Mouse (Mus musculus) heart, embryonic 13.5 days (tissue): Measurements from ENCODE around the gene Mlycd. TPM values are rescaled to one million over a fixed set of nuclear protein-coding genes. Genes with fewer than 3 reads are reported as not detected.

Source experiments
- ATAC-seq: fragments of 200-750 bp; cut with Nextera tagmentation; 2 replicates; pipeline ENCODE4 v1.8.0; 2017; ENCODE audit warnings: moderate TSS enrichment; ENCODE audit not compliant: insufficient number of reproducible peaks, low FRiP score, low TSS enrichment; ENCODE audit errors: extremely low read depth
- H3K27ac ChIP-seq: fragments of 300-500 bp; sonication (generic); replicated peaks from 2 replicates; pipeline ENCODE4 v1.5.1; 2015; ENCODE audit warnings: moderate library complexity, mild to moderate bottlenecking, inconsistent platforms
- H3K27me3 ChIP-seq: fragments of 300-500 bp; sonication (generic); replicated peaks from 2 replicates; pipeline ENCODE4 v1.6.1; 2015; ENCODE audit warnings: mild to moderate bottlenecking, inconsistent platforms
- H3K36me3 ChIP-seq: fragments of 300-500 bp; sonication (generic); 2 replicates; pipeline ENCODE4 v1.6.1; 2015; ENCODE audit warnings: mild to moderate bottlenecking, inconsistent platforms
- H3K4me1 ChIP-seq: fragments of 300-500 bp; sonication (generic); 2 replicates; pipeline ENCODE4 v1.6.1; 2015; ENCODE audit warnings: inconsistent platforms
- H3K4me2 ChIP-seq: fragments of 300-500 bp; sonication (generic); 2 replicates; pipeline ENCODE4 v1.6.1; 2015; ENCODE audit warnings: inconsistent platforms, mild to moderate bottlenecking, moderate library complexity
- H3K4me3 ChIP-seq: fragments of 300-500 bp; sonication (generic); 2 replicates; pipeline ENCODE4 v1.5.1; 2015; ENCODE audit warnings: moderate library complexity, mild to moderate bottlenecking, inconsistent platforms
- H3K9ac ChIP-seq: fragments of 300-500 bp; sonication (generic); 2 replicates; pipeline ENCODE4 v1.6.1; 2015; ENCODE audit warnings: inconsistent platforms, mild to moderate bottlenecking, moderate library complexity
- H3K9me3 ChIP-seq: fragments of 300-500 bp; sonication (generic); 2 replicates; pipeline ENCODE4 v1.6.1; 2016; ENCODE audit warnings: inconsistent platforms
- WGBS: fragments of 180-500 bp; shearing (Covaris S2); methylation state at CpG from one replicate; pipeline ENCODE4 v1.1.7; 2015; ENCODE audit warnings: mixed read lengths; 5-methylcytosine and 5-hydroxymethylcytosine counted together
- polyA plus RNA-seq: library from polyadenylated mRNA; unstranded; fragments of >200 nt; fragmentation: Nextera tagmentation; extraction: Ambion mirVana; gene quantifications from 2 replicates; pipeline ENCODE4 v1.2.1, GENCODE M21; 2015

The Mlycd gene
- polyA plus RNA-seq, 1 experiment from 2014 or later: 17.0 TPM

DNA sequence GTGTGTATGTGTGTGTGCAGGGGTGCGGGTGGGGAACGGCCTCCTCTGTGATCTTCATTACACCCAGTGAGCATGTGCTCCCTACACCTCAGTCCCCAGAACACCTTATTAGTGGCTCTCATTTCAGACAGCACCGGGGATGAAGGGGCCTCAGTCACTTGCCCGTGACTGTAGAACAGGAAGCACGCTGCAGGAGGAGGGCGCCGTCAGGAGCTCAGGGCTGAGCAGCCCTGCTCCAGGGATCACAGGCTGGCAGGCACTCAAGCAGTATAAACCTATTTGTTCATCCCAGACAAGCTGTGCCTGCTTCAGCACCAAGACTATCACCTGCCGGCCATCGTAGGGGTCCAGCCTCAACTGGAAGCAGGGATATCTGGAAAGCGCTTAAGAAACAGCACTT lies 9.2 kb downstream of the Mlycd start:
- no peak overlapping the region for H3K4me2 ChIP-seq
- no peak overlapping the region for H3K9ac ChIP-seq
- peaks cover 70% of the 10 kb centered on the region for H3K36me3 ChIP-seq
- no peaks in the 10 kb centered on the region for H3K9me3 ChIP-seq
- no peaks in the 10 kb centered on the region for H3K27me3 ChIP-seq
- no peak overlapping the region for H3K4me3 ChIP-seq
- H3K27ac ChIP-seq: no peak overlapping the region
- WGBS: 75% methylated on average over 10 of the region's 10 CpGs
- no peak for ATAC-seq
- H3K4me1 ChIP-seq: peaks cover 10% of the 10 kb centered on the region

DNA sequence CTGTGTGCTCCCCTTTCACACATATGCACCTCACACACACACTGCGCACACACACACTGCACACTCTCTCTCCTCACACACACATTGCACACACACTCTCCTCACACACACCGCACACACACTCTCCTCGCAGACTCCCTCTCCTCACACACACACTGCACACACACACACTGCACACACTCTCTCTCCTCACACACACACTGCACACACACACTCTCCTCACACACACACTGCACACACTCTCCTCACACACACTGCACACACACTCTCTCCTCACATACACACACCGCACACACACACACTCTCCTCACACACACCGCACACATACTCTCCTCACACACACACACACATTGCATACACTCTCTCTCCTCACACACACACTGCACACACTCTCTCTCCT lies 10.0 kb downstream of the Mlycd start:
- ATAC-seq: no peak
- Histone ChIP-seq H3K27me3 (no peaks in the 10 kb centered on the region), H3K9me3 (no peaks in the 10 kb centered on the region), H3K27ac (no peak overlapping the region), H3K9ac (no peak overlapping the region), H3K36me3 (peaks cover 78% of the 10 kb centered on the region), H3K4me2 (no peak overlapping the region), H3K4me1 (peaks cover 3% of the 10 kb centered on the region; the same call in 1 of the 2 replicates), H3K4me3 (no peak overlapping the region)
- WGBS: 95% methylated on average over 5 of the region's 5 CpGs

DNA sequence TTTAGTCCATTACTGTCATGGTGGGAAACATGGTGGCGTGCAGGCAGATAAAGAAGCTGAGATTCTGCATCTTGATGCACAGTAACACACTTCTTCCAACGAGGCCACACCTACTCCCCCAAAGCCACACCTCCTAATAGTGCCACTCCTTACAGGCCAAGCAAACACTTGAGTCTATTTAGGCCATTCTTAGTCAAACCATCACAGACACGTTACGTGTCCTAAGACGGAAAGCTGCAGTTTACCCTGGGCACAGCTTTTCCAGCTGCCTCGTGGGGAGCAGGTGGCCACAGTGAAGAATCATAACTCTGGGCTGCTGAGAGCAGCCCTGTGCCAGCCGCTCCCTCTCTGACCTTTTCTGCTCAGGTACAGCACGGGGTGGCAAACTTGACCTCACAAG lies 13.6 kb downstream of the Mlycd start:
- Histone ChIP-seq H3K27ac (no peak overlapping the region), H3K27me3 (peaks cover under 1% of the 10 kb centered on the region; the same call in 1 of the 2 replicates), H3K4me2 (no peak overlapping the region), H3K9ac (no peak overlapping the region), H3K36me3 (peaks cover 78% of the 10 kb centered on the region), H3K4me1 (peaks cover 4% of the 10 kb centered on the region), H3K9me3 (no peaks in the 10 kb centered on the region), H3K4me3 (no peak overlapping the region)
- ATAC-seq: no peak
- 84% methylated on average over 8 of the region's 8 CpGs for WGBS

DNA sequence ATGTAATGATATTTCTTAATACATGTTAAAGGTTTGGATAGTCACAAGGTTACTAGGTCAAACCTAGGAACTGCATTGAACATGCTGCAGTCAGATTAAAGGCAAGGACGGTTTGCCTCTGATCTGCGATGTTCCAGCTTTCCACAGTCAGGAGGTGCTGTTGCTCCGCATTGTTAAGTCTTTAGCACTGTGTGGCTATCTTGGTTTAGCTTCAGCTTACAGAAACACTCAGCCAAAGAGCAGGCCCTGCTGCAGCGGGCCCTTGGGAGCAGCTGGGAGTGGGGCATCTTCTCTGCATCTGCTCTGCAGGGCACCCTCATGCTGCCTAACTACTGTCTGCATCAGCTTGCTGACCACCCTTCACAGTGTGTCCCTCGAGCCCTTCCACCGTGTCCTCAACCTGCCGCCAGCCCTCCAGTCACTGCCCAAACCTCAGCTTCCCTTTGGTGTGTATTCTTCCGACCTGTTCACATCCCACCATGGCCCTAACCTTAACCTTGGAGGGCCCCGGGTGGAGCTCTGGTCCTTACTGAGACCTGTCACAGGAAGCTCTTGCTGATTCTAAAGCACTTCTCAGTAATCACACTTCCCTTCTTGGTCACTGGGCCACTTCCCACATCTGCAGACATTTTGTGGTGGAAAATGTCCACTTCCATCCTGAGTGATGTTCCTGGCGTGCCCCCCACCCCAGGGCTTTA lies 17.5 kb downstream of the Mlycd start:
- no peak overlapping the region for H3K4me2 ChIP-seq
- H3K27ac ChIP-seq: no peak overlapping the region
- H3K9ac ChIP-seq: no peak overlapping the region
- 48% methylated on average over 10 of the region's 10 CpGs for WGBS
- ATAC-seq: no peak
- H3K36me3 ChIP-seq: peaks cover 45% of the 10 kb centered on the region
- H3K9me3 ChIP-seq: no peaks in the 10 kb centered on the region
- H3K4me3 ChIP-seq: no peak overlapping the region
- peaks cover 4% of the 10 kb centered on the region for H3K4me1 ChIP-seq
- peaks cover 35% of the 10 kb centered on the region for H3K27me3 ChIP-seq

DNA sequence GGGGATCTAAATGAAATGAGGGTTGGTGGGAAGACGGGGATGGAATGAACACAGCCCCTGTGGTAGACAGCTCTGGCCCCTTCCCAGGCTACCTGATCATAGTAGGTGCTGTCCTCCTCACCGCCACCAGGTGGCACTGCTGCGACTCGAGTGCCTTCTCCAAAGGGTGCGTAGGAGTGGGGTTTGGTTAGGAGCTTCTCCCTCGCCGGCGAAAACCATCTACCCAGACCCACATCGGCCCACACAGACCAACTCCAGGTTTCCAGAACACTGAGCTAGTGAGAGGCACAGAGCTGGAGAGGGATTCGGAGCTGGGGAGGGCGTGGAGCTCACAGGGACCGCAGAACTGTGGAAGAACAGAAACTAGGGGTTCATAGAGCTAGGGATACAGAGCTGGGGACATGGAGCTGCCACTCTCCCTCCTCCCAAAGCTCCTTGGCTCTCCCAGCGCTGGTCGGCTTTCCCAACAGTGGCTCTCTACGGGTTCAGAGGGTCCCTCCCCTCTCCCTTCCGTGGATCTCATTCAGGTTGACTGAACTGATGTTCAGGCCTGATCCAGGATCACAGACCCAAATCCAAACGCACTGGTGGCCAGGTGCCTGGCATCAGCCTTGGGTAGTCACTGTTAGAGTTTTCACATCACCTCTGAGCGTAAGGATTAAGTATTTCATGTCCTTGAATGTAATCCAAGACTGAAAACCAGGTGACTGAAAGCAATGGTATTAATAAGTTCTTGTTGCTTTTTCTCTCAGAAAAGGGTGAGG lies 18.2 kb downstream of the Mlycd start:
- Histone ChIP-seq H3K27me3 (peaks cover 38% of the 10 kb centered on the region), H3K27ac (no peak overlapping the region), H3K4me2 (peak overlapping the region; percentile 72), H3K4me1 (peaks cover 4% of the 10 kb centered on the region), H3K9me3 (no peaks in the 10 kb centered on the region), H3K4me3 (peak overlapping the region; percentile 38), H3K9ac (peak overlapping the region; percentile 79), H3K36me3 (peaks cover 38% of the 10 kb centered on the region)
- no peak for ATAC-seq
- WGBS: 12% methylated on average over 18 of the region's 18 CpGs

DNA sequence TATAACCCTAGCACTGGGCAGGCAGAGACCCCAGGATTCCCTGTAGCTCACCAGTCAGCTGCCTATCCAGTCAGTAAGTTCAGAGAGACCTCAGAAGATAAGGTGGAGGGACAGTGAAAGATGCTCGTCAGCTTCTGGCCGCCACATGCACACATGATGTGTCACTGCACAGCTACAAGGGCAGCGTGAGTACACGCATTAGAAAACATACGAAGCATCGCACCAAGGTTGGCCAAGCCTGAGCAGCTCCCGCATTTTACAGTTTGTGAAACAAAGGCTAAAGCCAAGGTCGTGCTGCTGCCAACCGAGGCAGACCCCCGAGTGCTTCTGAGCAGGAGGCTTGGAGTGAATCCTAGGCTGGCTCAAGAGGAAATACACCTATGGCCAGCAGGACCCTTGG lies 18.9 kb downstream of the Mlycd start:
- Histone ChIP-seq H3K4me1 (peaks cover 4% of the 10 kb centered on the region), H3K4me2 (no peak overlapping the region), H3K9me3 (no peaks in the 10 kb centered on the region), H3K36me3 (peaks cover 31% of the 10 kb centered on the region), H3K9ac (0 out of 2 replicates have a peak overlapping the region, but pooled peaks have one; percentile 15), H3K27ac (no peak overlapping the region), H3K4me3 (no peak overlapping the region), H3K27me3 (peaks cover 39% of the 10 kb centered on the region)
- no peak for ATAC-seq
- 75% methylated on average over 10 of the region's 10 CpGs for WGBS

DNA sequence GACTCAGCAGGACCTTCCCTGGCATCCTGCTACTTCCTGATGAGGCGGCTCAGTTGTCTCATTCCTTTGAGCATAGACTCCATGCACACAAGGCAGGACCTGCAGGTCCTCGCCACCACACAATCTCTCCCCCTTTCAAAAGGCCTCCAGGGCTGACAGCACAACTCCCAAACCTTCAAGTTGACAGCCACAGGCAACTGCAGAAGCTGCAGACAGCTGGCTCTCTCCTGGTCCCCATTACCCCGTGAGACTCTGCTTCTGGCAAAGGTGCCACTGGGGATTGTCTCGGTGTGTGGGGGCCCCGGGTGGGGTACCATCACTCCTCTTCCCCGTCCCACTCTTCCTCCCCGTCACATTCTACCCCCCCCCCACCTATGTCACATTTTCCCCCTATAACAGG lies 25.6 kb downstream of the Mlycd start:
- Histone ChIP-seq H3K27me3 (peaks cover 27% of the 10 kb centered on the region), H3K27ac (no peak overlapping the region), H3K36me3 (no peaks in the 10 kb centered on the region), H3K4me3 (no peak overlapping the region), H3K4me2 (no peak overlapping the region), H3K4me1 (peaks cover 33% of the 10 kb centered on the region), H3K9me3 (no peaks in the 10 kb centered on the region), H3K9ac (no peak overlapping the region)
- WGBS: 51% methylated on average over 7 of the region's 7 CpGs
- ATAC-seq: no peak

DNA sequence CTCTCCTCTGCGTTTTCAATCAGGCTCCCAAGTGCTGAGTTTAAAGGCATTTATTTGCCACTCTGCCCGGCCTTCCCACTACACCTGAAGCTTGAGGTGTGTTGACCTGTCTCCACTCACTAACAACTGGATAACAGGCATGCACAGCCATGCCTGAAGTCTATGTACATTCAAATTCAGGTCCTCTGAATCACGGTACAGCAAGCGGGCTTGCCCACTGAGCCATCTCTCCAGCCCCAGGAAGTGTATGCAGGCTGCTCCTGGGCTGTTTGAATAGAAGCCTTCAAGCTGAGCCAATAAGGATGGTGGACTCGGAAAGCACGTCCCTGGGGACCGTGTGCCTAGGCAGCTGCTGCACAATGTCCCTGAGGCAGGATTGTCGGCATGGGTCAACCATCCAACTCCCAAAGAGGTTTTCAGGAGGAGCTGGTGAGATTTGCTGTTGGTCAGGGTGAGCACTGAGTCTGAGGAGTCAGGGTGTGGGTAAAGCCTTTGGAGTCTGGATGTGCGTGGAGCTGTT lies 27.0 kb downstream of the Mlycd start:
- ATAC-seq: no peak

DNA sequence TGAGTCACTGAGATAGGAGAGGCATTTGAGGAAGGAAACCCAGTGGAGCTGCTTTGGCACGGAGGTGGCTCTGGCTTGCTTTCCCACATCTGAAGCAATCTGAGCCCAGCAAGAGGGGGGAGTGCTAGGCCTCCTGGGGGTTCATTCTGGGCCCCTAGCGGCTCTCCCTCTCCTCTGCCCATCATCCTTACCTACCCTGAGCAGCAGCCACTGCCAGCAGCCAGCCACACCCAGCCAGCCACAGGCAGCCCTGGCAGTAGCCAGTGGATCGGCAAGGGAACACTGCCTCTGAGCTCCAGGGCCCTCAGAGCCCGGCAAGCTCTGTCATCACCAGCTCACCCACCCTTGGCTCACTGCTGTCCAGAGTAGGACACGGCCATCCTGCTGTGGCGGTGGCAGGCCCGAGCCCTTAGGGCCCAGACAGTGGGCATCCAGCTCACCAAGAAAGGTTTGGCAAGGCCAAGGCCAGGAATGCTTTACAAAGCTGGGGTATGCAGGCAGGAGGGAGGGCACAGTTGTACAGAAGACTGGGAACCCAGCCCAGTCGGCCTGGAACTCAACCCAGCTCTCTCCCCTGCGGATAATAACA lies 27.5 kb downstream of the Mlycd start:
- Histone ChIP-seq H3K4me3 (no peak overlapping the region), H3K4me2 (no peak overlapping the region), H3K9ac (peak overlapping the region; percentile 2; the same call in 1 of the 2 replicates), H3K9me3 (no peaks in the 10 kb centered on the region), H3K27ac (no peak overlapping the region; the same call in 1 of the 2 replicates), H3K36me3 (no peaks in the 10 kb centered on the region), H3K27me3 (peaks cover 13% of the 10 kb centered on the region; the same call in 1 of the 2 replicates), H3K4me1 (peaks cover 46% of the 10 kb centered on the region)
- peak; percentile 16; the same call in 1 of the 2 replicates for ATAC-seq
- WGBS: 47% methylated on average over 9 of the region's 9 CpGs

More for the DNA sequence above, 27.0 kb downstream of the Mlycd start:
- Histone ChIP-seq H3K4me2 (no peak overlapping the region), H3K4me3 (no peak overlapping the region), H3K4me1 (peaks cover 46% of the 10 kb centered on the region), H3K27me3 (peaks cover 13% of the 10 kb centered on the region; the same call in 1 of the 2 replicates), H3K9ac (no peak overlapping the region), H3K9me3 (no peaks in the 10 kb centered on the region), H3K36me3 (no peaks in the 10 kb centered on the region), H3K27ac (peak overlapping the region; percentile 5; the same call in 1 of the 2 replicates)
- WGBS: 50% methylated on average over 9 of the region's 9 CpGs

DNA sequence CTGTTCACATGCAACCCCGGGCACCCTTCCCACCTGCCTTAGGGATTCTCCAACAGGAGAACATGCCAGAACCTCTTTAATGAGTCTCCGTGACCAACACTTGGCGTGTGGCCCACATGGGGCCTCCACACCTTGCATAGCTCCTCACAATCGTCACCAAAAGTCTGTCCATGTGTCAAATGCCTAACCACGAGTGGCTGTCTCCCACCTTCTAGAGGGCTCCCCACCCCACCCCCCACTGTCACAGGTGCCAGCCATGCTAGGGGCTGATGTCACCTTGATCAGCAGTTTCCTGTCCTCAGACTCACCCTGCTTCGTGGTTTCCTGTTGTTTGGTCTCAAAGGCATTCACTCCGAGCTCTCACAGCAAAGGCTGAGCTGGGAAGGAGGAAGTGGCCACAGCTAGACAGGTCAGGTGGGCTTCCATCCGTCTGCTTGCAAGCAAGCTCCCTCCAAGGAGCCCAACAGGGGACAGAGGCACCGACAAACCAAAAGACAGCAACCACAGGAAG lies 29.0 kb downstream of the Mlycd start:
- Histone ChIP-seq H3K27ac (peak overlapping the region; percentile 59), H3K36me3 (no peaks in the 10 kb centered on the region), H3K4me1 (peaks cover 46% of the 10 kb centered on the region), H3K27me3 (peaks cover 8% of the 10 kb centered on the region; the same call in 1 of the 2 replicates), H3K9me3 (no peaks in the 10 kb centered on the region), H3K4me3 (no peak overlapping the region), H3K9ac (no peak overlapping the region), H3K4me2 (no peak overlapping the region)
- no peak for ATAC-seq
- 45% methylated on average over 9 of the region's 9 CpGs for WGBS

DNA sequence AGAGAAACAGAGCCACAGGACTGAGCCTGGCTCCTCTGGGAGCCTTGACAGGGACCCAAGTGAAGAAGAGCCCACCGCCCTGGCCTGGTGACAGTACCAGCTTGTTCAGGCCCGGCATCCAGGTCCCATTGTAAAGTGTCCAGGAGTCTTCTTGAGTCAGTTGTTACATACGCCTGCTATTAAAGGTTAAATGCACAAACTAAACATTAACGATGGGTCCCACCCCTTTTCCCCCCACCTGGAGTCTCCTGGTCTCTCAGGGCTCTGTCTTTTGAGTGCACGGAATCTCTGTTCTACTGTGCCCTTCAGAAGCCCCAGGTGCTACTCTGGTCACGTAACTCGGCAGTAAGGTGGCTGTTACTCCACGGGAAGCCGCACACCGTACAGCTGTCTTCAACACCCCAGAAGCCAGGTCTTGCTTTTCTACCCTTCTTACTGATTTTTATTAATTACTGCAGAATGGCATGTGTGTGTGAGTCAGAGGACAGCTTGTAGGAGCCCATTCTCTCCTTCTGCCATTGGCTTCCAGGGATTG lies 29.6 kb downstream of the Mlycd start:
- no peak overlapping the region for H3K9ac ChIP-seq
- H3K27ac ChIP-seq: peak overlapping the region; percentile 59

More for the DNA sequence above, 29.6 kb downstream of the Mlycd start:
- H3K36me3 ChIP-seq: no peaks in the 10 kb centered on the region
- WGBS: 82% methylated on average over 10 of the region's 10 CpGs
- no peak overlapping the region for H3K4me3 ChIP-seq
- no peak for ATAC-seq
- no peak overlapping the region for H3K4me2 ChIP-seq
- H3K4me1 ChIP-seq: peaks cover 50% of the 10 kb centered on the region
- no peaks in the 10 kb centered on the region for H3K9me3 ChIP-seq
- H3K27me3 ChIP-seq: peaks cover 4% of the 10 kb centered on the region; the same call in 1 of the 2 replicates
